Mouse (Mus musculus) hindbrain, embryonic 11.5 days (tissue): Measurements from ENCODE around the gene Fbxl17. TPM values are rescaled to one million over a fixed set of nuclear protein-coding genes. Genes with fewer than 3 reads are reported as not detected.

Experiments
- ATAC-seq: fragments of 200-750 bp; cut with Nextera tagmentation; 2 replicates; pipeline ENCODE4 v1.8.0; 2017; ENCODE audit warnings: mild to moderate bottlenecking, moderate TSS enrichment, moderate library complexity; ENCODE audit not compliant: low FRiP score
- DNase-seq: peaks from one replicate; pipeline ENCODE4 v3.0.0-alpha.2; 2015; ENCODE audit warnings: low spot score
- H3K27ac ChIP-seq: fragments of 300-500 bp; sonication (generic); 2 replicates; pipeline ENCODE4 v1.5.1; 2014; ENCODE audit warnings: mild to moderate bottlenecking, low read depth, low read length
- H3K27me3 ChIP-seq: fragments of 300-500 bp; sonication (generic); 2 replicates; pipeline ENCODE4 v1.6.1; 2014; ENCODE audit warnings: mild to moderate bottlenecking, low read length, moderate library complexity, mixed read lengths; ENCODE audit not compliant: control insufficient read depth, insufficient read depth
- H3K36me3 ChIP-seq: fragments of 300-500 bp; sonication (generic); 2 replicates; pipeline ENCODE4 v1.6.1; 2014; ENCODE audit warnings: mild to moderate bottlenecking, low read length, moderate library complexity, mixed read lengths; ENCODE audit not compliant: control insufficient read depth, insufficient read depth
- H3K4me1 ChIP-seq: fragments of 300-500 bp; sonication (generic); replicated peaks from 2 replicates; pipeline ENCODE4 v1.6.1; 2014; ENCODE audit warnings: low read length, mixed read lengths; ENCODE audit not compliant: control insufficient read depth, insufficient read depth
- H3K4me2 ChIP-seq: fragments of 300-500 bp; sonication (generic); replicated peaks from 2 replicates; pipeline ENCODE4 v1.6.1; 2014; ENCODE audit warnings: mild to moderate bottlenecking, low read depth, low read length
- H3K4me3 ChIP-seq: fragments of 300-500 bp; sonication (generic); 2 replicates; pipeline ENCODE4 v1.5.1; 2014; ENCODE audit warnings: low read depth, low read length
- H3K9ac ChIP-seq: fragments of 300-500 bp; sonication (generic); 2 replicates; pipeline ENCODE4 v1.6.1; 2014; ENCODE audit warnings: low read depth, low read length
- H3K9me3 ChIP-seq: fragments of 300-500 bp; sonication (generic); 2 replicates; pipeline ENCODE4 v1.6.1; 2016; ENCODE audit warnings: low read length; ENCODE audit not compliant: control insufficient read depth
- WGBS: fragments of 180-500 bp; shearing (Covaris S2); extraction: QIAGEN DNeasy Blood & Tissue Kit; methylation state at CpG from one replicate; pipeline ENCODE4 v1.1.7; 2014; 5-methylcytosine and 5-hydroxymethylcytosine counted together
- polyA plus RNA-seq: library from polyadenylated mRNA; unstranded; fragments of >200 nt; fragmentation: Nextera tagmentation; extraction: Ambion mirVana; gene quantifications from 2 replicates; pipeline ENCODE4 v1.2.1, GENCODE M21; 2014

Fbxl17 gene
- polyA plus RNA-seq, 1 experiment from 2014 or later = 9.1 TPM

- Histone ChIP-seq H3K36me3 (no peaks in the 10 kb centered on the region), H3K4me1 (no peaks in the 10 kb centered on the region), H3K27me3 (no peaks in the 10 kb centered on the region), H3K9ac (peak overlapping the region; percentile 98), H3K4me2 (peak overlapping the region; percentile 62), H3K27ac (peak overlapping the region; percentile 98), H3K9me3 (no peaks in the 10 kb centered on the region), H3K4me3 (peak overlapping the region; percentile 87)
- WGBS = 1% methylated on average over 46 of the region's 78 CpGs
- ATAC-seq = peak; percentile 87
- peak; percentile 86 for DNase-seq
These were observed 478 bp upstream of the Fbxl17 start for GRCm38 (mm10) chr17:63500156-63500834.

GRCm38 (mm10) chr17:63498717-63499635, 841 bp downstream of the Fbxl17 start:
- peak; percentile 68 for ATAC-seq
- no peaks in the 10 kb centered on the region for H3K36me3 ChIP-seq
- H3K9ac ChIP-seq = peak overlapping the region; percentile 98
- H3K9me3 ChIP-seq = no peaks in the 10 kb centered on the region
- peak; percentile 70 for DNase-seq
- WGBS = under 1% methylated on average over 43 of the region's 90 CpGs
- H3K27me3 ChIP-seq = no peaks in the 10 kb centered on the region
- peak overlapping the region; percentile 87 for H3K4me3 ChIP-seq
- peak overlapping the region; percentile 62 for H3K4me2 ChIP-seq
- peak overlapping the region; percentile 98 for H3K27ac ChIP-seq
- H3K4me1 ChIP-seq = no peaks in the 10 kb centered on the region

GRCm38 (mm10) chr17:63498182-63498716, 1.6 kb downstream of the Fbxl17 start:
- no peaks in the 10 kb centered on the region for H3K27me3 ChIP-seq
- whole genome bisulfite sequencing = 24% methylated on average over 6 of the region's 6 CpGs
- no peak overlapping the region for H3K27ac ChIP-seq
- H3K4me2 ChIP-seq = peak overlapping the region; percentile 62
- peak overlapping the region; percentile 98 for H3K9ac ChIP-seq
- ATAC-seq = no peak
- no peaks in the 10 kb centered on the region for H3K36me3 ChIP-seq
- no peaks in the 10 kb centered on the region for H3K4me1 ChIP-seq
- DNase-seq = no peak
- no peaks in the 10 kb centered on the region for H3K9me3 ChIP-seq
- H3K4me3 ChIP-seq = peak overlapping the region; percentile 87

- Histone ChIP-seq H3K9ac (no peak overlapping the region), H3K4me3 (no peak overlapping the region), H3K36me3 (no peaks in the 10 kb centered on the region), H3K9me3 (no peaks in the 10 kb centered on the region), H3K4me1 (no peaks in the 10 kb centered on the region), H3K27ac (no peak overlapping the region), H3K27me3 (no peaks in the 10 kb centered on the region), H3K4me2 (no peak overlapping the region)
- whole genome bisulfite sequencing = 83% methylated on average over 6 of the region's 6 CpGs
- ATAC-seq (no peak), DNase-seq (no peak)
These were observed 2.5 kb downstream of the Fbxl17 start for GRCm38 (mm10) chr17:63497206-63497731.

- Histone ChIP-seq H3K4me1 (no peaks in the 10 kb centered on the region), H3K9ac (no peak overlapping the region), H3K27me3 (no peaks in the 10 kb centered on the region), H3K4me2 (no peak overlapping the region), H3K36me3 (no peaks in the 10 kb centered on the region), H3K4me3 (no peak overlapping the region), H3K27ac (no peak overlapping the region), H3K9me3 (no peaks in the 10 kb centered on the region)
- ATAC-seq (no peak), DNase-seq (no peak)
- WGBS = 64% methylated on average over 5 of the region's 5 CpGs
These were observed 3.7 kb downstream of the Fbxl17 start for GRCm38 (mm10) chr17:63496153-63496552.

- Histone ChIP-seq H3K27ac (no peak overlapping the region), H3K9ac (no peak overlapping the region), H3K4me3 (no peak overlapping the region), H3K4me1 (no peaks in the 10 kb centered on the region), H3K36me3 (no peaks in the 10 kb centered on the region), H3K27me3 (no peaks in the 10 kb centered on the region), H3K4me2 (no peak overlapping the region), H3K9me3 (no peaks in the 10 kb centered on the region)
- ATAC-seq = no peak
- WGBS = 80% methylated on average over 7 of the region's 7 CpGs
- no peak for DNase-seq
These were observed 5.8 kb downstream of the Fbxl17 start for GRCm38 (mm10) chr17:63493876-63494580.

- ATAC-seq = no peak
- no peaks in the 10 kb centered on the region for H3K4me1 ChIP-seq
- H3K27me3 ChIP-seq = no peaks in the 10 kb centered on the region
- no peaks in the 10 kb centered on the region for H3K36me3 ChIP-seq
- WGBS = 57% methylated on average over 5 of the region's 5 CpGs
- no peaks in the 10 kb centered on the region for H3K9me3 ChIP-seq
- no peak overlapping the region for H3K27ac ChIP-seq
- H3K9ac ChIP-seq = no peak overlapping the region
- no peak overlapping the region for H3K4me2 ChIP-seq
- H3K4me3 ChIP-seq = no peak overlapping the region
- peak; percentile 11 for DNase-seq
These were observed 6.5 kb downstream of the Fbxl17 start for GRCm38 (mm10) chr17:63493274-63493673.

GRCm38 (mm10) chr17:63492665-63493273, 7.0 kb downstream of the Fbxl17 start:
- no peak for DNase-seq
- no peaks in the 10 kb centered on the region for H3K27me3 ChIP-seq

More at GRCm38 (mm10) chr17:63492665-63493273, 7.0 kb downstream of the Fbxl17 start:
- Histone ChIP-seq H3K4me1 (no peaks in the 10 kb centered on the region), H3K9ac (no peak overlapping the region), H3K27ac (no peak overlapping the region), H3K4me2 (no peak overlapping the region), H3K4me3 (no peak overlapping the region), H3K36me3 (no peaks in the 10 kb centered on the region), H3K9me3 (no peaks in the 10 kb centered on the region)
- WGBS = 91% methylated on average over 8 of the region's 8 CpGs
- no peak for ATAC-seq
